Mouse (Mus musculus) kidney, postnatal 10 days (tissue): ENCODE measurements around the gene Ccl12.

Experiments
- DNase-seq: peaks from one replicate; pipeline ENCODE4 v3.0.0; 2021; ENCODE audit warnings: mixed read lengths

Gene Ccl12

GRCm38 (mm10) chr11:82101529-82101928, at the start of gene Ccl12:
Gene Ccl12 (plus strand): TSS chr11:82101845.
- DNase-seq, result no peak

GRCm38 (mm10) chr11:82053849-82054248, 47.8 kb upstream of the Ccl12 start:
- peak; percentile 39 for DNase-seq

- DNase-seq, result no peak
Observed at GRCm38 (mm10) chr11:82057646-82058045, 44.0 kb upstream of the Ccl12 start, which contains the start of gene Ccl11. Gene Ccl11 (plus strand): TSS chr11:82057823.

GRCm38 (mm10) chr11:82062226-82062625, 39.4 kb upstream of the Ccl12 start:
- DNase-seq, result no peak

GRCm38 (mm10) chr11:82063454-82063853, 38.2 kb upstream of the Ccl12 start:
- no peak for DNase-seq

- DNase-seq, result no peak
Observed at GRCm38 (mm10) chr11:82066953-82067571, 34.6 kb upstream of the Ccl12 start.

GRCm38 (mm10) chr11:82071076-82071475, 30.6 kb upstream of the Ccl12 start:
- no peak for DNase-seq

- DNase-seq, result no peak
Observed at GRCm38 (mm10) chr11:82072374-82072773, 29.3 kb upstream of the Ccl12 start.

- DNase-seq, result no peak
Observed at GRCm38 (mm10) chr11:82072984-82073383, 28.7 kb upstream of the Ccl12 start.

- DNase-seq, result no peak
Observed at GRCm38 (mm10) chr11:82073686-82074085, 28.0 kb upstream of the Ccl12 start.

- no peak for DNase-seq
Observed at GRCm38 (mm10) chr11:82077031-82077430, 24.6 kb upstream of the Ccl12 start.

GRCm38 (mm10) chr11:82078136-82078730, 23.4 kb upstream of the Ccl12 start:
- no peak for DNase-seq

GRCm38 (mm10) chr11:82080865-82081264, 20.8 kb upstream of the Ccl12 start:
- DNase-seq, result no peak

- DNase-seq, result no peak
Observed at GRCm38 (mm10) chr11:82084360-82084759, 17.3 kb upstream of the Ccl12 start.

GRCm38 (mm10) chr11:82099511-82100323, 1.9 kb upstream of the Ccl12 start:
- no peak for DNase-seq

- DNase-seq, result no peak
Observed at GRCm38 (mm10) chr11:82101087-82101486, 558 bp upstream of the Ccl12 start.

GRCm38 (mm10) chr11:82109611-82110010, 8.0 kb downstream of the Ccl12 start:
- DNase-seq, result no peak

- no peak for DNase-seq
Observed at GRCm38 (mm10) chr11:82110372-82111248, 9.0 kb downstream of the Ccl12 start.

- DNase-seq, result no peak
Observed at GRCm38 (mm10) chr11:82114885-82115284, 13.2 kb downstream of the Ccl12 start, which contains the start of gene Ccl8. Gene Ccl8 (plus strand): TSS chr11:82115185.

GRCm38 (mm10) chr11:82116041-82116440, 14.4 kb downstream of the Ccl12 start:
- DNase-seq, result no peak

GRCm38 (mm10) chr11:82132977-82133376, 31.3 kb downstream of the Ccl12 start:
- DNase-seq, result no peak

GRCm38 (mm10) chr11:82136196-82136595, 34.6 kb downstream of the Ccl12 start:
- DNase-seq, result no peak
